Mouse (Mus musculus) cerebellum, postnatal 36 days (tissue): ENCODE results near the gene Gpr37.

ENCODE experiments used
- DNase-seq, 2 experiments: peaks; one replicate each; pipeline ENCODE4 v3.0.0; 2021 to 2022; ENCODE audit warnings: mixed read lengths in 2 of 2

The Gpr37 gene

DNA sequence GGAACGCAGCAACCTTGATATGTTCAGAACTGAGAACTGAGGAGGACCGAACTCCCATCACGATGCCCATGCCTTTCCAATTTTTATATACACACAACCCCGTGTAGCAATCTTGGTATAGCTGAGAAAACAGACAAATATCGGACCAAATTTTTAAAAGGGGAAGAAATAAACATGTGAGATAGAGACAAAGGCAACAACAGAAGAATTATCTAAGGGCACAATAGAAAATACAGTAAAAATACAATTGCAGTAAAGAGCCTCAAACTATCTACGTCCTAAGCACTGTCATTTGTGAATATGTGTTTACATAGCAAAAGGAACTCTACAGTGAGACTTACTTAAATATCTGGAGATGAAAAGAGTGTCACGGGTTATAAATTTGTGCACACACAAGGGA lies at the start of gene Gpr37:
Gpr37 (minus strand) TSS at position 101 of the 400 bp plus-strand sequence.
- DNase-seq, result no peak

DNA sequence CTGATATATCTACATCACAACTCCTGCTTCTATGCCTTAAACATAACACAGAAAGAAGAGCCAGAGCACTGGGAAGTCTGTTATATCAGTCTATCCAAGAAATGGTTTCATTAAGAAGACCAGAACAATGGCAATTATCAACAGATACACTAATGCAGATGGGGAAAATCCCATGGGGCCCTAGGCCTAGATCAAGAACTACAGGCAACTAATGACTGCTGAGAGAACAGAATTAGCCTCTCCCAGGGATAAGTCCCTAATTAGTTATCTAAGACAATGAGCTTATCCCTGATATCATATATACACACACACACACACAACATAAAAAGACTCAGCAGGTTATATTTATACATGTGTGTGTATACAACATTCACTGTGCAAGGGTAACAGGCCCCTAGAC lies 46.0 kb upstream of the Gpr37 start:
- no peak for DNase-seq

DNA sequence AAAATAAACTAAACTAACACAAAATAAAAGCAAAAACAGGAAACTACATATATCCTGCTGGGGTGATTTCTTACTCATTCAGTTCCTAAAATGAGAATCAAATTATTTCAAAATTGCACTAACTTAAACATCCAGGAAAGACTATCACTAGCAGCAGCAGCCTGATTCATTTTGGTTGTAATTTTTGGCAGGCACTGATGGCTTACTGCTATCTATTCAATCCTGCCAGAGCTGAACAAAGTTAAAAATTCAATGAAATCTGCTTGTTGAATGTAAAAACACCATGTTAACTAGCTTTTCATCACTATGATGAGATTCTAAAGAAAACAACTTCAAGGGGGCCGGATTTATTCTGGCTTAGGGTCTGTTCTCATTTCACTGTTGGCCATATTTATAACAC lies 36.0 kb upstream of the Gpr37 start:
- DNase-seq, result no peak

DNA sequence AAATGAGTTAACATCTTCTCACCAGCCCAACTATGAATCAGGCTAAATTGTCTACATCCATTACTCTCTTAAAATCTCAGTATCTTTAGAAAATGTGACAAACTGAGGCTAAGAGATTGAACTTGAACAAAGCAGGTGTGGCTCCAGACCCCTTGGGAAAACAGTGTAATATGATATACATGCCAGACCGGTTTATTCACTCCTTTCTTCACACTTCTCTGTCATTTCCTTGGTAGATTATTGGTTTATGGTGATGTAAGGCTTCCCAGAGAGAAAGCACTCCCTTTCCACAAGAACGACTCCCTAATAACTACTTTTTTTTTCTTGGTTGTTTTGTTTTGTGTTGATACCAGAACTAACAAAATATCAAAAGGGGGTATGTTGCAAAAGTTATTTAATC lies 20.1 kb upstream of the Gpr37 start:
- no peak for DNase-seq

DNA sequence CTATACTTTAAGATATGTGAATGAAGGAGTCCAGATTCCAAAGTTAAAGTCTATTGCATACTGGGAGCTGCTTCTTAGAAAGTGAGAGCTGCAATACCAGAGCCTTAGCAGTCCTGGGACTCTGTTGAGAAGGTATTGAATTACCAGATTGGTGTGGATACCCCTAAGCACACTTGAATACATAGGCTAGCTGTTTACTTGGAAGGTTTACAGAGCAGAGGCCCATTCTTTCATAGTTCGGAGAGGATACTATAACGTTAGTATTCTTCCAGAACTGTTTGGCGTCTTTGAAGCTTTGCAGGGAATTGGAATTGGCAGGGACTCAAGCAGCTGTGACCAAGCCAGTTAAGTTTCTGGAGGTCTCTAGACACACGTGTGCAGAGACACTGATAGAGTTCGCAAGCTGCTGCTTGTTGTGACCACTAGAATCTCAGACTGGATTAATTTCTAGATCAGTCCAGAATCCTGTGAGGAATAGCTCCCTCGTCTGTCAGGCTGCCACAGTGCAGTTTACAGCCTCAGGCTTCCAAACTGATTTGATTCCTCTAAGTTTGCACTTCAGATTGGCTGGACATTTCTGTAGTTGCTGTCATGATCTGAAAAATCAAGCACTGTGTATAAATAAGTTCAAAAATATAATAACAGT lies 18.8 kb upstream of the Gpr37 start:
- DNase-seq, result peak; percentile 25 to 33

DNA sequence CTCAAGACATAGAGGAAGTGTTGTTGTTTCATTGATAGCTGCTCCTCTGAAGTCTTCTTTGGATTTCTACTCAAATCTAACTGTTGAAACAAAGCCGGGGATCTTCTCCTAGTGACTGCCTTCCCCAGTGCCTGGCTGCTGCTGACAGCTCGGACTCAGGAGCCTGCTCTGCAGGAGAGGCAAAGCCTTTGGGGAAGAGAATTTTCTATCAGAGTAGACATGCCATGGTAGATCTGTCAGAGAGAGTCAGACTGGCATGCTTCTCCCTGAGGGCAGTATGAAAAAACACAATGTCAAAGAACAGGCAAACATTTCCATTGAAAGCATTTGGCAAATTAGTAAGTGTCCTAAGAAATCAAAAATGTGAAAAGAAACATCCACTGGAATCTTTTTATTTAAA lies 9.4 kb upstream of the Gpr37 start:
- DNase-seq, result no peak

DNA sequence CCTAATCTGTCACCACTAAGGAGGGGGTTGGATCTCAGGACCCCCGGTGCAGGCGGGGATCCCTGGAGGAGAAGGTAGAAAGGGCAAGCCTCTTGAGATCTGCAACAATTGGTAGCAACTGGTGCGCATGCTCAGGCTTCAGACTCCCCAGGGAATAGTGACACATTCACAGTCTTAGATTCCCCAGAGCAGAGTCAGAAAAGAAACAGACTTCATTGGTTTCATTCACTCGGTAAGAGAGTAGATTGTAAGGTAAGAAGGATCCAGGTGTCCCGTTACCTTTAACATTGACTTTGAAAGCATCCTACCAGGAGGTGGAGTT lies 284 bp downstream of the Gpr37 start:
- peak; percentile 28 to 43 for DNase-seq

DNA sequence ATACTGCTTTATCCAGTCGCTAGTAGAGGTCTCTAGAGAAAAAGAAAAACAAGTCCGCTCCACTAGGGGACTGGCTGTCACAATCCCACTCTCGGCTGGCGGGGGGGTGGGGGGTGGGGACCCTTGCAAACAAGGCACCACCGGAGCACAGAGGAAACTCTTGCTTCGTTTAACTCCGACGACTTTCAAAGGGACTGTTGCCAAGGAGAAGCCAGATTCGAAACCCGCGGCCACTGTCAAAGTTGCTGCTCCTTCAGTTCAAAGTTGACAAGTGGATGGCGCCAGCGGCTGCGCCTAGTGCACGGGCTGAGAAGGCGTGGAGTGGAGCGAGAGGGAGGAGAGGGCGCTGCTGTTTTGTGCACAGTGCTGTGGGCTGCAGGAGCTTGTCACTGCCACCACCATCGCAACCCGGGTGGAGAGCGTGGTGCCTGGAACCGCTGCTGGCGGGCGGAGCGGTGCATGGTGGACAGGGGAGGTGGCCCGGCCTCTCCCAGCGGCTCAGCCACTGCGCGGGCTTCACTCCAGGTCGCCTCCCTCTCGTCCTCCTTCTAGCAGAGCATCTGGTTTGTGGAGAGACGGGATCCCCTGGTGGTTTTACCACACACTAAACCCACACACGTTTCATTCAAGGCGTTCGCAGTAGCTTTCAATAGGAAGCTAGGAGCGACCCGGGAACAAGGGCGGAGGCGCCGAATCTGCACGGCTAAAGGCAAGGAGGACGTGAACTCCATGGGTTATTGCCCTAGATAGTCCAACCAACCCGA lies 827 bp downstream of the Gpr37 start:
- peak; percentile 16 to 31 for DNase-seq

DNA sequence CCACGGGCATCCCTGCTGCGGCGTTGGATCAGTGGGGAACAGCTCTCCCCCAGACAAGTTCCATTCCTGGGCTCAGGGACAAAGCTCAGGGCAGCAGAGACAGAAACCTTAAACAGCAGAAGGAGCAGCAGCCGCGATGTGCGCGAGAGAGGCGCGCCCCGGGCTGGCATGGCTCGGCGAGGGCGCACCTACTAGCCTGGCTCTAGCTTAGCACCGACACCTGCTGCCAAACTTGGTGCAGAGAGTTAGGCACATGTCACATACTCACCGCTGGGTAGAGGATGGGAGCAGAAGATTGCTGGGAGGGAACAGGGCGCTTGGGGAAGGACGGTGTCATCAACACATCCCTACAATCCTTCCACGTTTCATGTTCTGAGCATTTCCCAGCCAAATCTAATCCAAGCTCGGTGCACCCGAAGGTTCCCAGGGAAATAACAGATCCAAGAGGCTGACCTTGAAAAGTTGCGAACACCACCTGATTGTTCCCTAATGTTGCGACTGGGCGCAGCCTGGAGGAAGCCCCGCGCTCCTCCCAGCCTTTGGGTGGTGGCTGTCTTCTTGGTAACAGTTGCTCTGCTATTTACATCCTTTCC lies 1.5 kb downstream of the Gpr37 start:
- peak; percentile 3 to 5 for DNase-seq

DNA sequence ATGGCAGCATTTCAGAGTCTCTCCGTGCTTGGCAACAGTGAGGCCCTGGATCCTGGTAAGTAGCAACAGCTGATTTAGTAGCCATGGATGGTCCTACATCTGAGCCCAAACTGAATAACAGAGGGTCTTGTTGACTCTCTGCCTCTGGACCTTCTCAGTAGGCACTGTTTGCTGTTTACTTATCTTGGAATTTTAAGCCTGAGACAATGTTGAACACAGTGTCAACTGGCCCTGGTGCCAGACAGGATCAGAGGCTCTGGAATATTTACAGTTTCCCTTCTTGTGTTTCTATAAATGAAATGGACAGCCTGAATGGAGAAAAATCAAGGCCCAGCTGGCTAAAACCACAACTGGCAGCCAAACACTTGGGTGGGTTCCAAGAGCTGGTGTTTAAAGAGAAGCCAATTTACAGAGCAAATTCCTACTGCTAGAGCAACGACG lies 3.7 kb downstream of the Gpr37 start:
- DNase-seq, result peak in 1 of 2 experiments; percentile 2

DNA sequence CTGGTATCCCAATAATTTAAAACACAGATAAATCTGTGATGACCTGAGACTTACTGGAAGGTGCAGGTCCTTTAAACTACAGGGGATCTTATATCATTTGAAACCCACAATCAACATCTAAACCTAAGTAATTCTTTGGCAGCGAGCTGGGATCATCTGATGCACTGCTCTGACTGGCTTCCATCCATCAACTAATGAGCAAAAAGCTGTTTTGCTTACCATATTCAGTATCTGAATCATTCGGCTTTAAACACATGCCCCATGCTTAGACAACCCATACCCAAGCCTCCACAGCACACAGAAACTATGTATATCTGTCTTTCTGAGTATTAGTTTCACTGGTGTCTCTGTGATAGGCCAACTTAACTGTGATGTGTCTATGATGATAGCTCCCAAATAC lies 6.1 kb downstream of the Gpr37 start:
- no peak for DNase-seq

DNA sequence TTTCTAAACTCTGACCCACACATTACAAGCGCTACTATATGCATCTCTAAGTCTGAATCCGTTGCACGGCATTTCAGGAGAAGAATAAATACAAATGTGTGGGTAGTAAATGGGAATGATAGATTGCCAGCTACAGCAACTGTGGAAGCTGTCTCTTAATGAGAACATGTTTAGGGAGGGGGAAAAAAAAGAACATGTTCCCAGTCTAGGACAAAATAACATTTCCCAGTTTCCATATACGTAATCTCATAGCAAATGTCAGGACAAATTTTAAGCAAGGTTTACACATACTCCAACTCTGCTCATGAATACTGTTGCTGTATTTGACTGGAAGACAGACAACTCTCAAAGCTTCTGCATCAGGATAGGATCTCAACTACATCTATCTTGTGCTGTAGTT lies 15.4 kb downstream of the Gpr37 start:
- no peak for DNase-seq

DNA sequence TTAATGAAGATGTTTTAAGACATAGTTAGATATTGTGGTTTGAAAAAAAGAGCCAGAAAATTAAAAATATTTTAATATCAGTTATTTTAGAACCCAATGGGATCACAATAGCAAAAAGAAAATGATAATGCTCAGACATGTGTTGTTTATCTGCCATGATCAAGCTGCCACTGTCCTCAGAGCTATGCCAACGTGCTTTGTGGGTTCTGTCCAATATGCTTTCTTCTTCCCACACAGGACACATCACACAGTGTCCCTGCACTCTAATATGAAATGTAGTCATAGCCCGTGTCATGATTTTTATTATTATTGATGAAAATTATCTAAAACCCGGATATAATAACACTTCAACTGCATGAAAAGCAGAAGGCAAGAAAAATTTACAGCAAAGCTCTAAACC lies 16.7 kb downstream of the Gpr37 start:
- no peak for DNase-seq

DNA sequence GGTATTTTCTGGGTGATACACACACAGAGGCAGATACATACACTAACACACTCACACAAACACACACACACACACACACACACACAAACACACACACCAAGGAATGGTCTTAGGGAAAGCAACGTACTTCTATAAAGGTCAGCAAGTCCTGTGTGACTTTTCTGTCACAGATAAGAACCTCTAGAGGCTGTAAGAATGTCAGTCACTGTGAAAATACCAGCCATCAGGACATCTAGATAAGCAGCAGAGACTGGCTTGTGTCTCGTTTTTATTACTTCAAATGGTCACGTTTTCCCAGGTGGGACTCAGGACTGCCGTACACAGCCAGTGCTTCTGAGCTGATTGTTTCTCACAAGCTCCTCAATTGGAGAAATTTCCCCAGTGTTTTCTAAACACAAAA lies 20.4 kb downstream of the Gpr37 start:
- no peak for DNase-seq

DNA sequence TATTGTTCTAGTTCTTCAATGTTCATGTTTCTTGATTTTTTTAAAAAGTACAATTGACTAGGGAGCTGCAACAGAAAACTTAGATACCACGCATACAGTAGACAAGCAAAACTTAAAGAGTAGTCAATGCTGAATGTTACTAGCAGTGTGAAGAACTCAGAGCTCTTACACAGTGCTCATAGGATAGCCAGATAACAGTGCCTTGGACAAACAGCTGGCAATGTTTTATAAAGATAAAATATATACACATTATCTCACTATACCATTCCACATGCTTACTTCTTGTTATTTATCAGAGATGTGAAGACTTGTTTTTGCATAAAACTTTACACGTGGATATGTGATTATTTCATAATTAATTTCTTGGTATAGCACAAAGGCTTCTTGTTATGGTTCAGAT lies 26.6 kb downstream of the Gpr37 start:
- DNase-seq, result no peak

DNA sequence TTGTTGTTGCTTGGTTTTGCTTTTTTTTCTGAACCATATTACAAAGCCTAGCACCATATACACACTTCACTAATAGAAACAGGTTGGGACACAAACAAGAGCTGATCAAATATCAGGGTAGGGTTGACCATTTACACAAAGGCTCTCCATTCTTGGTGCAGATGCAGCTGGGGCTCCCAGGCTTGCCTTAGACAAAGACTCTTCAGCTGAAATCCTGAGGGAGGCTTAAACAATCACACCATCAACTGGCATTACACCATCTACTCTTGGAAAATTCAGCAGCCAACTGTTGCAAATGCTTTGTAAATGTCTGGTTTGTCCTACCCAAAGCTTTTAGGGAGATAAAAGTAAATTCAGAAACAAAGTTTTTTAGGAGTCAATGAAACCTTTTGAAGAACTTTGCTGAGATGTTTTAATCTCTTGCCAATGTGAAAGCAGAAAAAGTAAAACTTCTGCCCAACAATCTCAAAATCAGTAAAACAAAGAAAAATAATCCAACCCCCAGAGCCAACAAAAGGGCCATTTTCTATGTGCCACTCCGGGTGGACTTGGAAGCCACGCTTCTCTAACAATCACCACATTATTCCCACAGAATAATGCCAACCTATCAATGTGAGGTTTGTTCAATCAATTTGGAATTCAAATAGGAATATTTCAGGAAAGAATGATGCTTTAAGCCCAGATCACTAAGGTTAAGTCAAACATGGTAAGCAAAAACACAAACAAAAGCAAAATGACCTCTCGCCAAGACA lies 30.4 kb downstream of the Gpr37 start:
- no peak for DNase-seq
